In genomic region chrX:123087441-123087840, GRCm38 (mm10) we compare ENCODE assay signal across 28 mouse cellular contexts. TPM values are rescaled to one million over a fixed set of nuclear protein-coding genes. Genes with fewer than 3 reads are reported as not detected.
A peak's percentile ranks its signal among the peaks of the same experiment; 100 is the strongest.
DNase-seq lines count a peak whose midpoint lies in the region; TF ChIP-seq lines count a peak whose summit lies in the region.
"Had no signal": no experiment of that assay in that cellular context is flagged by ENCODE, and none has a peak within 500 bp of the region (broad histone marks: within the 10 kb centered on the region; RNA-seq: fewer than 3 reads in every experiment).

No protein-coding gene starts in this region.

- TF ChIP-seq EP300 in CH12.LX (IDR thresholded peaks at IDR 0.05; ENCODE audit: low read length), result no peak

- no peaks in the 10 kb centered on the region for H3K27me3 ChIP-seq in CH12.LX (replicated peaks)
- H3K27me3 ChIP-seq: embryonic facial prominence, embryonic 13.5 days; embryonic facial prominence, embryonic 15.5 days; forebrain, embryonic 12.5 days had no signal

- TF ChIP-seq CTCF in CH12.LX (conservative IDR thresholded peaks at IDR 0.05 in 1 of 2, IDR thresholded peaks at IDR 0.05 in 1 of 2; ENCODE audit: low read depth in 2 of 2, low read length in 2 of 2), result no peak

- no peak overlapping the region for H3K9ac ChIP-seq in CH12.LX (ENCODE audit: insufficient read depth, low read depth)
- H3K9ac ChIP-seq: embryonic facial prominence, embryonic 13.5 days; embryonic facial prominence, embryonic 15.5 days; forebrain, embryonic 12.5 days had no signal

- DNase-seq in 3T3-L1 (ENCODE audit: low read depth, low spot score) (peak; percentile 64), CH12.LX (ENCODE audit: extremely low read depth) (peak; percentile 0), adipocyte (ENCODE audit: low spot score) (peak; percentile 66)
- no peak for DNase-seq in gastrocnemius, postnatal 10 days
- no peak for DNase-seq in right cerebral cortex, postnatal 10 days (ENCODE audit: low spot score in 2 of 2)
- no peak for DNase-seq in cerebellum, adult 18-20 months
- DNase-seq: adrenal gland, adult 8-10 months; adrenal gland, postnatal 14 days; adrenal gland, postnatal 36 days; B cell, adult 2 months; cerebellum, adult 11-12 months; cerebellum, adult 8-10 months; cerebellum, adult 9-11 months; cerebellum, postnatal 14 days; cerebellum, postnatal 36 days; embryo, embryonic 11 days had no signal

- TF ChIP-seq POLR2A in CH12.LX (IDR thresholded peaks at IDR 0.05; ENCODE audit: low read depth, low read length), result no peak

- no peaks in the 10 kb centered on the region for H3K79me2 ChIP-seq in CH12.LX (replicated peaks; ENCODE audit: control insufficient read depth, extremely low read depth, insufficient read depth, poor library complexity, severe bottlenecking)

- dilution Hi-C loops in CH12.LX (cut with MboI; ENCODE audit: extremely low pct_ligation_motif_present, extremely low pct_unique_long_range_greater_than_20kb, low sequenced_read_pairs), result no loop called here

- H3K9me3 ChIP-seq in CH12.LX (replicated peaks; ENCODE audit: low read length), result no peaks in the 10 kb centered on the region
- H3K9me3 ChIP-seq: embryonic facial prominence, embryonic 13.5 days; embryonic facial prominence, embryonic 15.5 days; forebrain, embryonic 10.5 days; forebrain, embryonic 12.5 days; G1E had no signal

- no peak overlapping the region for H3K4me2 ChIP-seq in CH12.LX (ENCODE audit: insufficient read depth, low read depth, poor library complexity, severe bottlenecking)
- H3K4me2 ChIP-seq: embryonic facial prominence, embryonic 13.5 days; embryonic facial prominence, embryonic 15.5 days; forebrain, embryonic 12.5 days had no signal

- no peaks in the 10 kb centered on the region for H3K4me1 ChIP-seq in CH12.LX (ENCODE audit: control insufficient read depth in 1 of 2, insufficient read depth in 2 of 2)
- H3K4me1 ChIP-seq: embryonic facial prominence, embryonic 13.5 days; embryonic facial prominence, embryonic 15.5 days; forebrain, embryonic 10.5 days; forebrain, embryonic 12.5 days had no signal

- no peak for TF ChIP-seq RAD21 in CH12.LX (IDR thresholded peaks at IDR 0.05; ENCODE audit: low read depth, low read length)

- no peak overlapping the region for H3K27ac ChIP-seq in CH12.LX (ENCODE audit: insufficient read depth, low read depth)
- H3K27ac ChIP-seq: embryonic facial prominence, embryonic 13.5 days; embryonic facial prominence, embryonic 15.5 days; forebrain, embryonic 10.5 days; forebrain, embryonic 12.5 days had no signal

- in situ Hi-C loops in CH12.LX (cut with MboI; ENCODE audit: low pct_ligation_motif_present, low pct_unique_long_range_greater_than_20kb, low sequenced_read_pairs), result no loop called here

- no peak overlapping the region for H3K4me3 ChIP-seq in CH12.LX (replicated peaks in 1 of 3; ENCODE audit: low read depth in 2 of 3, low read length in 2 of 3, poor library complexity in 1 of 3)
- H3K4me3 ChIP-seq: embryonic facial prominence, embryonic 13.5 days; embryonic facial prominence, embryonic 15.5 days; erythroblast, embryonic 14.5 days; forebrain, embryonic 10.5 days; forebrain, embryonic 12.5 days had no signal

- no peaks in the 10 kb centered on the region for H3K36me3 ChIP-seq in CH12.LX (replicated peaks in 1 of 2; ENCODE audit: control insufficient read depth in 1 of 2, insufficient read depth in 1 of 2, low read length in 1 of 2)
- H3K36me3 ChIP-seq: embryonic facial prominence, embryonic 13.5 days; embryonic facial prominence, embryonic 15.5 days; forebrain, embryonic 10.5 days; forebrain, embryonic 12.5 days; G1E had no signal

TF ChIP-seq in CH12.LX, 34 proteins besides CTCF, POLR2A, EP300 and RAD21:
- TF ChIP-seq ELF1 (IDR thresholded peaks at IDR 0.05; ENCODE audit: low read depth, low read length) (no peak), MEF2A (IDR thresholded peaks at IDR 0.05; ENCODE audit: borderline replicate concordance, low read depth, low read length) (no peak), SIN3A (IDR thresholded peaks at IDR 0.05; ENCODE audit: low read length) (no peak), MAFK (IDR thresholded peaks at IDR 0.05; ENCODE audit: insufficient replicate concordance, low read length) (no peak), E2F4 (IDR thresholded peaks at IDR 0.05; ENCODE audit: insufficient replicate concordance, low read depth, low read length) (no peak), BHLHE40 (IDR thresholded peaks at IDR 0.05; ENCODE audit: low read depth, low read length) (no peak), TCF12 (IDR thresholded peaks at IDR 0.05; ENCODE audit: low read depth, low read length) (no peak), CHD1 (IDR thresholded peaks at IDR 0.05; ENCODE audit: low read depth, low read length) (no peak), ETS1 (conservative IDR thresholded peaks at IDR 0.05; ENCODE audit: low read depth, low read length) (no peak), MAZ (IDR thresholded peaks at IDR 0.05; ENCODE audit: low read depth, low read length) (no peak), JUND (conservative IDR thresholded peaks at IDR 0.05; ENCODE audit: low read depth, low read length) (no peak)
TF ChIP-seq in CH12.LX: peak in this region for 0.

RNA-seq across cellular contexts. Expression of gene Cldn34c1, which starts 15.9 kb away (rescaled TPM):
- total RNA-seq in CH12.LX (2012; rRNA removed), result not detected in 2 replicates
- not detected in 2 replicates for total RNA-seq in CH12.LX (2014; rRNA removed)
- polyA plus RNA-seq in CH12.LX (2012; ENCODE audit: insufficient read length, low read depth), result not detected in 2 replicates
- total RNA-seq in gastrocnemius, postnatal 10 days (2021), result 1 to 10 TPM; 2.4 to 4.2 TPM
- polyA plus RNA-seq: G1E had no signal

RNA-seq across cellular contexts. Expression of gene Gm17521, which starts 58.0 kb away (rescaled TPM):
- not detected in 2 replicates for total RNA-seq in CH12.LX (2012; rRNA removed)
- not detected in 2 replicates for total RNA-seq in CH12.LX (2014; rRNA removed)
- polyA plus RNA-seq in CH12.LX (2012; ENCODE audit: insufficient read length, low read depth), result not detected in 2 replicates
- total RNA-seq in gastrocnemius, postnatal 10 days (2021), result not detected
- total RNA-seq: adrenal gland, adult 18-20 months; adrenal gland, adult 8-10 months; adrenal gland, postnatal 14 days; adrenal gland, postnatal 36 days; common myeloid progenitor, adult 5-6 weeks; G1E had no signal
- polyA plus RNA-seq: embryonic facial prominence, embryonic 11.5 days; embryonic facial prominence, embryonic 13.5 days; embryonic facial prominence, embryonic 15.5 days; erythroblast, embryonic 14.5 days; forebrain, embryonic 10.5 days; forebrain, embryonic 12.5 days; forebrain, embryonic 14.5 days; forebrain, embryonic 16.5 days; frontal cortex, adult 2 months; G1E had no signal

Comparison
In these comparisons a context has a peak if more than half of its experiments do, and no peak if none do; other contexts are left out.
1. DNase-seq: peak in 3T3-L1 (single experiment), CH12.LX (single experiment) and adipocyte (single experiment); none in gastrocnemius, postnatal 10 days (single experiment), right cerebral cortex, postnatal 10 days (0 of 2) and cerebellum, adult 18-20 months (0 of 2).